Mouse (Mus musculus) brain, embryonic 14.5 days (tissue): ENCODE results near the gene Stx18. TPM values are rescaled to one million over a fixed set of nuclear protein-coding genes. Genes with fewer than 3 reads are reported as not detected.

ENCODE experiments used
- DNase-seq: peaks from one replicate; pipeline ENCODE4 v3.0.0-alpha.2; 2011; ENCODE audit warnings: low read depth
- CTCF ChIP-seq: fragments of 200-500 bp; IDR thresholded peaks from 2 replicates; pipeline ENCODE4 v1.5.1; 2012; ENCODE audit warnings: inconsistent platforms, mild to moderate bottlenecking, moderate library complexity, borderline replicate concordance; ENCODE audit not compliant: insufficient read depth, insufficient read length; ENCODE audit errors: extremely low read depth
- POLR2A ChIP-seq: fragments of 200-500 bp; IDR thresholded peaks from 2 replicates; pipeline ENCODE4 v1.6.1; 2012; ENCODE audit warnings: mild to moderate bottlenecking, inconsistent platforms, borderline replicate concordance; ENCODE audit not compliant: poor library complexity, insufficient read depth, insufficient read length, severe bottlenecking; ENCODE audit errors: extremely low read depth
- polyA plus RNA-seq: library from polyadenylated mRNA; depleted of rRNA; stranded (reverse); fragments of >200 nt; gene quantifications from 2 replicates; pipeline ENCODE4 v1.2.3, GENCODE M21; 2012

Stx18 gene
- polyA plus RNA-seq, 1 experiment = 28.0 TPM

DNA sequence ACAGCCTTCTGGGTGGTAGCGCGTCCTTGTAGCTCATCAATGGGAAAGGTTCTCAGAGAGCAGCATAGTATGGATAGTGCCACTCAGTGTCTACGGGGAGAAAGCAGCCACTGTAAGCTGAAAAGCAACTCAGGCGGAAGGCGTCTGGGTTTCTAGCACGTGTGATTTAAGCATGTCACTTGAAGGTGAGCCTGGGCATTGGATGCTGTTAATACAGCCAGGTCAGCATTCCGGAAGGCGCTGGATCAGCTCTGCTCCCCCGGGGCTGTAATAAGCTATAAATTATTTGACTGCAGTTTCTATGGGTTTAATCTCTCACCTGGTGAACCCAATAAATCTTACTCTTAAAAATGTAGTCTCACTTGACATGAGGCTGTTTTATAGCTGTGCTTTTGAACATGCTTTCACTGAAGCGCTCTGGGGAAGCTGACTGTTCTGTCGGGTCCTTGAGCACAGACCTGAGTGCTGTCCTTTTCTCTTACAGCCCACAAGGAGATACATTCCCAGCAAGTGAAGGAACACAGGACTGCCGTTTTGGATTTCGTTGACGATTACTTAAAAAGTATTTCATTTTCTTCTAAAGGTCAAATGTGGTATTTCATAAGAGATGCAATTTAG lies 67.6 kb downstream of the Stx18 start:
- TF ChIP-seq POLR2A (no peak), CTCF (no peak)
- DNase-seq = no peak

GRCm38 (mm10) chr5:38106807-38107206 lies 68.3 kb downstream of the Stx18 start:
- TF ChIP-seq CTCF = no peak
- no peak for TF ChIP-seq POLR2A
- no peak for DNase-seq

DNA sequence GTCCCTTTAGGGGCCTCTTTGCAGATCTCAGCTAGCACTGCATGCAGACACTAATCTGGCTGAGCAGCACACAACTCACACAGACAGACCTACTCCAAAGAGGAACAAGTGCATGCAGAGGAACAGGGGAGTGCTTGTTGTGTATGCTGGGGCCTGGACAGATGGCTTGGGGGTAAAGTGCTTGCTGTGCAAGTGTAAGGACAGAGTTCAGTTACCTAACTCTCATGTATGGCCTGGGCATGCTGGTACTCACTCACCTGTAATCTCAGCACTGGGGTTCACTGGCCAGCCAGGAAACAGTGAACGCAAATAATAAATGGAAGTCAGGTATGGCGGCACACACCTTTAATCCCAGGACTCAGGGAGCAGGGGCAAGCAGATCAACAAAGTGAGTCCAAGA lies 76.0 kb downstream of the Stx18 start:
- DNase-seq = no peak
- no peak for TF ChIP-seq POLR2A
- TF ChIP-seq CTCF = no peak

- TF ChIP-seq CTCF = no peak
- no peak for DNase-seq
Measured at GRCm38 (mm10) chr5:38117056-38117455, 78.5 kb downstream of the Stx18 start.

DNA sequence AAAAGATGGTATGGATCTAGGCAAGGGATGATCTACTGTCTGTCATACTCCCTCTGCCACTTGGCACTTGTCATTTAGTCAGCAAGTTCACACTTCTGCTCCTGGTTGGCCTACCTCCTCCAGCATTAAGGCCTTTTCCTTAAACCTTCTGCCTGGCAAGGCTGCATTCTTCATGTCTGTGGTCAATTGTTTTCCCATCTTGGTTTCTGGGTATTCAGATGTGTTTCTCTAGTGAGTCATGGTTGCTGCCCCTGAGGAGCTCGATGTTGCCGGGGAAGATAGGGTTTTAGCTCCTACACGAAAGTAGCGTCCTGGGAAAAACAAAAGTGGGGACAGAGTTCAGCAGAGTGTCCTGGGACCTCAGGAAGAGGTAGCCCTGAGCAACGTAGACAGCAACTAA lies 80.7 kb downstream of the Stx18 start:
- TF ChIP-seq POLR2A = no peak
- TF ChIP-seq CTCF = no peak
- no peak for DNase-seq

DNA sequence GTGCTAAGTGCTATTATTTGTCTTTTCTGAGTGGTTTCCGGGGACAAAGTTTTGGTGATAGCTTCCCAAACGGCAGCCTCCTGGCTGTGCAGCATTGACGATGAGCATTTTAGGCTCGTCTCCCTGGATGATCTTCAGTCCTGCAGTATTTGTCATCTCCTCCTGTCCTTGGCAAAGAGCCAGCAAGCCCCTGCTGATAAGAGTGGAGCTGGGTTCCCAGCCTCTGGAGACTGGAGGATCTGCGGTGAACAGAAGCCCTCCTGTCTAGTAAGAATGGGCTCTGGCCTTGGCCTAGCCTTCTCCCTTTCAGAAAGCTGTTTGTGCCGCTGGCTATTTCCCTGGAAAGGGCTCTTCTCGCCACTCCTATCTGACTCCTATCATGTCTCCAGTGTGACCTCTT lies 83.2 kb downstream of the Stx18 start:
- TF ChIP-seq POLR2A (no peak), CTCF (no peak)
- DNase-seq = no peak

DNA sequence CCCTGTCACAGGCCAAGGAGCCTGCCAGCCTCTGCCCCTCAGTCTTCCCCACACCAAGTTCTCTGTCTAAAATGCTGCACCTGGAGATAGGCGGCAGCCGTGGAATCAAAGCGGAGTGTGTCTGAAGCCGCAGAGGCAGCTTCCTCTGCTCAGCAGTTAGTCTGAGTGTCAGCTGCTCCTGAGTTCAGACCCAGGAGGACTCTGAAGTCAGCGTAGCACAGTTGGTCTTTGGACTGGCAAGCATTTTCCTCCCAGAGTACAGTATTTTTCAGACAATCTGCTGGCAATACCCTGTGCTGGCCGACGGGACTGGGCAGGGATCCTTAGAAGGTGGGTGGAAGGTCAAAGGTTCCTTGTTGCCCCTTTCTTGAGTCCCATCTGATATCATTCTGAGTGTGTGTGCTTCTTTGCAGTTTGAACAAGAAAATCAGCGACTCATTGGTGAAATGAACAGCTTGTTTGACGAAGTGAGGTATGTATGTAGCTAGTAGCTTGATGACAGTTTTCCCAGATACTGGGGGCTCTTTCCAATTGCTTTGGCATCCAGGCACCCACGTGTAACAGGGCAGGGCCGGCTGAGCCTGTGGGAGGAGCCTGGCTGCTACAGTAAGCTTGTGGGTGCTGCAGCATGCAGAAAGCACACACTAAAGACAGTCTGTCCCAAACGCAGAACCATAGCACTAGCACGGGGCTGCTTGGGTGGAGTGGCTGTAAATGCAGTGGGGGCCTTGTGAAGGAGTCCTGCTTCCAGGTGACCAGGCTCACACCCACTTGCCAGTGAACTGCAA lies 88.2 kb downstream of the Stx18 start:
- DNase-seq = no peak
- TF ChIP-seq CTCF (no peak), POLR2A (no peak)

DNA sequence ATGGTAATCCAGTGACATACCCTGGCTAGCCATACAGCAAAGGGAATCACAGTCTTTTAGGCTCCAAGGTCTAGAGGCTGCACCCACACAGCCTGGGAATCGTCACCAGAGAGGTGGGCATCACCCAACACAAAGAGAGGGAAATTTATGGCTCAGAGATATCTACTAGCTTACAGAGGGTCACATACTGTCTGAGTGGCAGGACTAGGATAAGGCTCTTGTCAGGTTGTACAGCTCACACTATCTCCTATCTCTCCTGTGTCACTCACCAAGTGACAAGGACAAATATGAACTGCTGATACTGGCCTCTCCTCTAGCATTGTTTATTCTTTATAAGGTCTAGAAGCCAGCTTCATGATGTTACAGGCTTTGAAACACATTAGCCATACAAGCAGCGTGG lies 90.8 kb downstream of the Stx18 start:
- DNase-seq = no peak
- TF ChIP-seq CTCF = no peak
- TF ChIP-seq POLR2A = no peak

GRCm38 (mm10) chr5:38136247-38136646 lies 97.7 kb downstream of the Stx18 start:
- no peak for DNase-seq
- no peak for TF ChIP-seq CTCF
- no peak for TF ChIP-seq POLR2A

- no peak for TF ChIP-seq CTCF
- TF ChIP-seq POLR2A = no peak
Measured at GRCm38 (mm10) chr5:38137163-38137562, 98.6 kb downstream of the Stx18 start.

DNA sequence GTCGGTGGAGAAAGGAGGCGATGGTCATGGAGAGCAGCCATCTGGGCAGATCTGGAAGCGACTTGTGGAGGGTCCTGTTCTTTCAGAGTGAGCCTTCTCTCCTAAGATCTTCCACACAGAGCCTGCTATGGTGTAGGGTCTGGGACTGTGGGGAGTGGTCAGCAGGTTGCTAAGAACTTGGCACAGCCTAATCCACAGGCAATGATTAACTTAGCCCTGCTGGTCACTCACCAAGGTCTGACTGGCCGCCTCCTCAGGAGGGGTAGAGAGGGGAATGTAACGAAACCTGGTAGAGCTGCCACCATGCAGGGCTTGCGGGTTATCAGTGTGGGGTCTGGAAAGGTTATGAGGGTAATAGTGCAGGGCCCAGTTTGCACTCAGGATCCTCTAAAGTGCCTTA lies 102.4 kb downstream of the Stx18 start:
- TF ChIP-seq CTCF (no peak), POLR2A (no peak)
- no peak for DNase-seq

More at GRCm38 (mm10) chr5:38137163-38137562, 98.6 kb downstream of the Stx18 start:
- no peak for DNase-seq

- no peak for TF ChIP-seq CTCF
- TF ChIP-seq POLR2A = no peak
- DNase-seq = no peak
Measured at GRCm38 (mm10) chr5:38146524-38146923, 108.0 kb downstream of the Stx18 start.

DNA sequence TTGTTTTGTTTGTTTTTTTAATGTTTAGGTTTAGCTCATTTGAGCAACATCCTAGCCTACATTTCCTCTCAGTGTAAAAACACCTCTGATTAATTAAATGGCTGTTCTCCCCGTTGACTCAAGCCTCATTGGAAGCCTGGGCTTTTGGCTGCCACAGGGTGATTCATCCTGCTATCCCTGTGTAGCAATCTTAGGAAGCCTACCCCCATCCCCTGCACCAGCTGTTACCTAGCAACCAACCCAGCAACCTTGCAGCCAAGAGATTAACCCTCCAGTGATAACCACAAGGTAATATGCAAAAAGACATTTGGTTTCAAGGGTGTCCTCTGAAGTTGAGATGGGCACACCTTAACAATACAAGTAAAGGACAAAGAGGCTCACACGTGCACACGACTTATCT lies 112.7 kb downstream of the Stx18 start:
- no peak for TF ChIP-seq CTCF
- no peak for TF ChIP-seq POLR2A
- peak; percentile 53 for DNase-seq
